Mouse (Mus musculus) brain, embryonic 14.5 days (tissue): ENCODE results near the gene Pdlim1. TPM values are rescaled to one million over a fixed set of nuclear protein-coding genes. Genes with fewer than 3 reads are reported as not detected.
"Not testable (repeated sequence)": the region's sequence is repeated elsewhere in the genome, so short reads cannot be mapped to it uniquely, and the experiment has no call there.

Source experiments
- DNase-seq: peaks from one replicate; pipeline ENCODE4 v3.0.0-alpha.2; 2011; ENCODE audit warnings: low read depth
- CTCF ChIP-seq: fragments of 200-500 bp; IDR thresholded peaks from 2 replicates; pipeline ENCODE4 v1.5.1; 2012; ENCODE audit warnings: inconsistent platforms, mild to moderate bottlenecking, moderate library complexity, borderline replicate concordance; ENCODE audit not compliant: insufficient read depth, insufficient read length; ENCODE audit errors: extremely low read depth
- POLR2A ChIP-seq: fragments of 200-500 bp; IDR thresholded peaks from 2 replicates; pipeline ENCODE4 v1.6.1; 2012; ENCODE audit warnings: mild to moderate bottlenecking, inconsistent platforms, borderline replicate concordance; ENCODE audit not compliant: poor library complexity, insufficient read depth, insufficient read length, severe bottlenecking; ENCODE audit errors: extremely low read depth
- polyA plus RNA-seq: library from polyadenylated mRNA; depleted of rRNA; stranded (reverse); fragments of >200 nt; gene quantifications from 2 replicates; pipeline ENCODE4 v1.2.3, GENCODE M21; 2012; rRNA removed

Pdlim1 gene
- polyA plus RNA-seq, 1 experiment: 15.1 TPM

DNA sequence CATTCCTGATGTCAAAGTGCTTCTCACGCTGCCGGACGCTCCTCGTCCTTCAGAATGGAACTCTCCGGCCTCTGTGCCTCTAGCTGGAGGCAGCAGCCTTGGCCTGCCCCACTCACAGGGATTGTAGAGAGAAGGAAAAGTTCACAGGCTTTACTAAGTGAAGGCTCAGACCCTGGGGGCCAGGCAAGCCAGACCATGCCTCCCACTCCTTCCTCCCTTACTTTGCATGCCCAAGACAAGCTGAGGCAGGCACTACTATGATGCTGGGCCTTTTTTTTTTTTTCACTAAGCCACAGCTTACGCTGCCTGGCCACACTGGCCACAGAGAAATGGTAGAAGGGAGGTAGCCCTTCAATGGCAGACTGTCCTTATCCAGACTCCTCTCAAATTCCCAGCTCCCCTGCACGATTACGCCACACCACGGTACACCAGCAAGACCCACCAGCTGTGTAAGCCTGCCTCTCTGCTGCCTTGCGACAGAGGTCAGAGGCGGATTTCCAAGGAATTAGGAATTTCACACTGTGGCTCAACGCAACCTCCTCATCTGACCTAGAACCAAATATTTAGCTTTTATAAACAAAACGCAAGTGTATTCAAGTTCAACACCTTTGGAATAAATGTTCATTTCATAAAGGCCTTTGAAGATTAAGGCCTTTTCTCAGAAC lies 40.4 kb downstream of the Pdlim1 start:
- TF ChIP-seq CTCF: no peak
- no peak for TF ChIP-seq POLR2A
- no peak for DNase-seq

DNA sequence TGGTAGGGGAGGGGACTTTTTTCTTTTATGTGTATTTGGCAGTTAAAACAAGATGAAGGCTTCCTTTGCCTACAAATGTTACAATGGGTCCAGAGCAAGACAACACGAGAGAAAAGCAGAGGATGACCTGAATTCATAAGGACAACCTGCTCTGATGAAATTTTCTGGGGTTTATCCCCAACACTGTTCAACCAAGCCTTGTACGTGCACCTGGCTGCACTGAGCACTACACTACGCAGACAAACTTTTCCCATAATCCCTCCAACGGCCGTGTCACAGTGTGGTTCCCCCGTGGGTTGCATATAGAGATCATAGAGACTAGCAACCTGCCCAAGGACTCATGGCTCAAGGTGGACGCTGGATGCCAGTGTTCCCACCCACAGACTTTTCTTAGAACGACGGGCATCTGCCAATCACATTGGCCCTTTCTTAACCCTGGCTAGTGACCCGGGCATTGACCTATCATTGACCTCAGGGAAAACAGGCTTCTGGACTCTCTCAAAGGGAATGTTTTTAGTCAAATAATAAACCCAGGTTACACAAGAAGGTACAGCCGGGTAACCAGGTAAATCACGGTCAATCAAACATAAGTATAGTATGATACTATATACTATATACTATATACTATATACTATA lies 45.0 kb downstream of the Pdlim1 start:
- DNase-seq: no peak
- no peak for TF ChIP-seq POLR2A
- TF ChIP-seq CTCF: no peak

- no peak for DNase-seq
- TF ChIP-seq POLR2A: no peak
- no peak for TF ChIP-seq CTCF
Observed at GRCm38 (mm10) chr19:40225761-40226110, 45.9 kb downstream of the Pdlim1 start.

GRCm38 (mm10) chr19:40225102-40225760 lies 46.4 kb downstream of the Pdlim1 start:
- DNase-seq: peak; percentile 80
- TF ChIP-seq POLR2A (no peak), CTCF (peak; percentile 96)

GRCm38 (mm10) chr19:40222307-40222706 lies 49.3 kb downstream of the Pdlim1 start:
- not testable (repeated sequence) for DNase-seq

DNA sequence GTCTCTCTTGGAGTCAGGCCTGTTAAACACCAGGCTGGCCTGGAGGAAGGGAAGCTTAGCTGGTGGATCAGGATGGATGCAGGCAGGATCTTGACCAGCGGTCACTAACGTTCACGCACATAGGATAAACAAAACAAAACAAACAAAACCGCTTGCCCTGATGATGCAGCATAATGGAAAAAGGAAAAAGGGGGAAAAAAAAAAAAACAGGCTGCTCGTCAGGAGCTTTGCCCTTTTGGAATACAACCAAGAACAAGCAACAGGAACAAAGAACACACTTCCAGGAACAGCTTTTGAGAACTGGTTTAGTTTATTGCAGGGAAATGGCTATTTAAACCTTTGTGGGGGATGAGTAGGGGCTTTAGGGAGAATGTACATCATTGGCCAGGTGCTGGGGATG lies 50.8 kb downstream of the Pdlim1 start:
- TF ChIP-seq POLR2A (no peak), CTCF (no peak)
- no peak for DNase-seq

DNA sequence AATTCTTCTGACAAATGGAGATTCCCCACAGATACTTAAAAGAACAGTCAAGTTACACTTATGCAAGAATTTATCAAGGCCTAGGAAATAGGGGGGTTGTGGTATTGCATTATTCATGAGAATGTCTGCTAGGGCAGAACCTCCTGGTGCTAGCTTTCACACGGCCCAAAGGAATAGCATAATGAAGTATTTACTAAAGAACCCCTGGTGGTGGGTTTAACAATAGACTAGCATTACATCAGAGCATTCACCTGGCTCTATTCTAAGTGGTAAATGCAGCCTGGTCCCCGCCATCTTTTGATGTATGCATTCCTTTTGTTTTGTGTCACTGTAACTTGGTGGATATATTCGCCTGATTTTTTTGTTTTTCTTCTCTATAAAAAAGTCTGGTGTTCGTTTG lies 68.7 kb downstream of the Pdlim1 start:
- DNase-seq: peak; percentile 27

DNA sequence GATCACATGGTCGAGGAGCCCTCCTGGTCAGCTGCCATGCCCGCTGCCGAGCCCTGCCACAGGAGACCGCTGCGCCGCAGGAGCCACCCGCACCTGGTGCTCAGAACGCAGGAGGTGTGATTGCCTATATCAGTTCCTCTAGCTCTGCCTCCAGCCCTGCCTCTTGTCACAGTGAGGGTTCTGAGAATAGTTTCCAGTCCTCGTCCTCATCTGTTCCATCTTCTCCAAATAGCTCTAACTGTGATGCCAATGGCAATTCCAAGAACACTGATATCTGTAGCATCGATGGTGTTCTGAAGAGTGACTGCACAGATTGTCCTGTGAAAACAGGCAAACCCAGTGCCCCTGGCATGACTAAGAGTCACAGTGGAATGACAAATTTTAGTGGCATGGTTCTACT lies 81.0 kb downstream of the Pdlim1 start:
- no peak for DNase-seq
- TF ChIP-seq CTCF: no peak
- TF ChIP-seq POLR2A: no peak

- TF ChIP-seq POLR2A (no peak), CTCF (no peak)
- DNase-seq: no peak
Observed at GRCm38 (mm10) chr19:40187160-40187559, 84.5 kb downstream of the Pdlim1 start, which contains the start of gene Cyp2c70. Gene Cyp2c70, minus strand, starts transcription at chr19:40187333.

DNA sequence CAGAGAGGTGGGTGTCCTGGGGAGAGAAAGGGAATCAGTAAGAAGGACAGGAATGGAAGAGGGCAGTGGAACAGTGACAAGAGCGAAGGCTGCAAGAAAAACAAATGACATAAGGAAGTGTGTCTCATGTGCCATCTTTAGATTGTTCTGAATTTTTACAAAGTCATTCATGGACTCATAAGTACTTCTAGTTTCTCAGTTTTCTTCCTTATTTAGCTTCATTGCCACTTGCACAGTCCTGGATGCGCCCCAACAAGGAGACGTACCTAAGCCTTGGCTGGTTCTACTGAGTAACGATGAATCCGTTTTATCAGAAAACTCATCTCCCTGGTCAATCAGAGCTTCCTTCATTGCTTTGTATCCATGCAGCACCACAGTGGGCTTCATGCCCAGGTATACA lies 88.0 kb downstream of the Pdlim1 start:
- no peak for DNase-seq
- TF ChIP-seq CTCF (no peak), POLR2A (no peak)

DNA sequence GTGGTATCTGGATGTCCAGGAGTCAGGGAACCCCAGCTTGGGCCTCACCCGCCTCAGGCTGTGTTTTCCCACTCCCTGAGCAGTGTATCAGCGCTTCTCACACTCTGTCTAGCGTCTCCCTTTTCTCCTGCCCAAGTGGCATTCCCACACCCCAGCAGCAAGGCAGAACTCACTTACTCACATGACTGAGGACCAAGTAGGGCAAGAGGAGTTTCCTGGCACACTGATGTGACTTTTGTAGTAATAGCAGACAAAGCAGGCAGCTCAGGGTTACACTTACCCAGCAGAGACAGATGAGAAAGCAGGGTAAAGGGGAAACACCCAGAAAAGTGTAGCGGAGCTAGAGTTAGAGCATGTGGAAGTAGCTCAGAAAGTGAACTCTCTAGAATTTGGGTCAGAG lies 93.3 kb downstream of the Pdlim1 start:
- DNase-seq: no peak

More for the DNA sequence above, 93.3 kb downstream of the Pdlim1 start:
- no peak for TF ChIP-seq POLR2A
- TF ChIP-seq CTCF: no peak

Other genes starting within 250 kb of the Pdlim1 start
- not detected in 2 replicates for gene Cyp2c54, start 198.0 kb downstream of the Pdlim1 start, polyA plus RNA-seq
- gene Cyp2c50, start 182.2 kb downstream of the Pdlim1 start, polyA plus RNA-seq: not detected in 2 replicates
- not detected in 2 replicates for gene Cyp2c70, start 84.5 kb downstream of the Pdlim1 start, polyA plus RNA-seq
- gene Sorbs1, start 241.9 kb upstream of the Pdlim1 start, polyA plus RNA-seq: 63.5 and 66.4 TPM in 2 replicates